Mouse (Mus musculus): ENCODE data around the gene Dnajc25. TPM values are rescaled to one million over a fixed set of nuclear protein-coding genes. Genes with fewer than 3 reads are reported as not detected.

Dnajc25 gene
- polyA plus RNA-seq, 1 experiment from 2014 or later = 16.6 TPM

DNA sequence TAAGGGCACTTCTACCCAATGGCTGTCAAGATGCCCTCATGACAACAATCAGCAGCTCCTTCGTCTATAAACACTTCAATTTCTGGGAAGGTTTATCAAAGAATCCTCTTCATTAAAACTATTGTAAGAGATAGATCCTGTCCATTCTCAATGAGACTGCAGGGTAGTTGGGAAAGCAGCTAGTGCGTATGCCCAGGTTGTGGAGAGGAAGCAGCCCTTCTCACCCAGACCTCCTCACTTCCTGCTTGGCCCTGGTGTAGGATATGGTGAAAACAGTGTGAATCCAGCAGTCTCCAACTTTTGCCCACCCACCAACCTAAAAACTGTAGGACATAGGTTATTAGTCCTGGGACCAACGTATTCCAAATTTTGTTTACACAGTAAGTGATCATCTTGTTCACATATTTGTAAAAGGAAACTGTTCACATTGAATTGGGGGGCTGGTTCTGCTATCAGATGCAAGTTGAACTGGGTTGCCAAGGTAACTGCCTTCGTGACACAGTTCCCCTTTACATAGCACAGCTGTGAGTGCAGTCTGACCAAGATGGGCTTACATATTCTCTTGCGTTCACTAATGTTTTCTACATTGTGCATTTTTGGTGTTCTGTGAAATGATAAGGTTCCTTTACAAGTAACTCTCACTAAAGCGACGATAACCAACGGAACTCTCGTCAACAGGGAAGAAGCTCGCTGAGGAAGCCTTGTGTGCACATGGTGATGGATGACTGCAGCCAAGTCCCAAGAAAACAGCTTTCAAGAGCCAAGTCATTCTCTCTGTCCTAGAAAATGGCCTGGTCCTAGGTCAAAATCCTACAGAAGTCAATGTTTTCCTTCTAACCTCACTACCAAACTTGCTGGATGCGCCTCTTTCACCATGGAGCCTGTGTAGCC is 45.8 kb downstream of the Dnajc25 start:
- H3K9ac ChIP-seq = no peak overlapping the region
- H3K4me1 ChIP-seq = peaks cover 12% of the 10 kb centered on the region
- no peak for ATAC-seq (ENCODE audit: low FRiP score, low read depth)
- H3K4me3 ChIP-seq = no peak overlapping the region
- H3K27me3 ChIP-seq = no peaks in the 10 kb centered on the region
- no peaks in the 10 kb centered on the region; the same call in 1 of the 2 replicates for H3K9me3 ChIP-seq
- 90% methylated on average over 11 of the region's 11 CpGs for WGBS
- peaks cover 46% of the 10 kb centered on the region for H3K36me3 ChIP-seq
- H3K4me2 ChIP-seq (replicated peaks) = no peak overlapping the region
- H3K27ac ChIP-seq = no peak overlapping the region

DNA sequence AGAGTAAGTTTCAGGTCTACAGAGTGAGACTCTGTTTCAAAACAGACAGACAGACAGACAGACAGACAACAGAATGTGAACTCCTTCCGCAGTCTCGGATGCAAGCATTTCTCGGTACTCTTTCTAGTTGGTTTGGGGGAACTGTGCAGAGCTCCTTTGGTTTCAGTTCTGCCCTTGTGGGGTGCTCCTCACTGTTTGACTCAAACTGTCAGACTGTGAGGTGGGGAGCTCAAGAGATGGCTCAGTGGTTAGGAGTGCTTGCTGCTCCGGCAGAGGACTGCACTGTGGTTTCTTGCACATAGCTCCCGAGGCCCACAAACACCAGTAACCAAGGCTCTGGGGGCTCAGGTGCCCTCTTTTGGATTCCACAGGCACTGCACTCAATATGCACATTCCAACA is 48.2 kb downstream of the Dnajc25 start:
- WGBS = 95% methylated on average over 5 of the region's 5 CpGs

DNA sequence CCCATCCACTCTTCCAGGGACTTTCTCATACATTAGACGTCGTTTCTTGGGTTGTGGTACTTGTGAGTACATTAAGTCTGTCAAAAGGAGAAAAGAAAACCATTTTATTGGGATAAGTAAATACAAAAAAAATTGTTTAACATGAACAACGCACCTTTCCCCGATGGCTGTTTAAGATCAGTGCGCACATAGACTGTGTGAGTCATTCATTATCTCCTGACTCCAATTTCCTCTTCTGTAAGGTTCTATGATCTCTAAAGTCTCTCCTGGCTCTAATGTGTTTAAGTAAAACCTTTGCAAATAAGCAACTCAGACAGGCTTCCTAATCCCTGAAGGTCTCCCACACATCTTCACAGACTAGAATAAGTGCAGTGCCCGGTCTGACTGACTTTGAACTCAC is 49.0 kb downstream of the Dnajc25 start:
- no peak overlapping the region for H3K9ac ChIP-seq
- no peak overlapping the region for H3K4me3 ChIP-seq
- peaks cover 37% of the 10 kb centered on the region for H3K36me3 ChIP-seq
- no peak overlapping the region for H3K27ac ChIP-seq
- H3K4me2 ChIP-seq (replicated peaks) = no peak overlapping the region
- no peaks in the 10 kb centered on the region for H3K4me1 ChIP-seq
- no peaks in the 10 kb centered on the region; the same call in 1 of the 2 replicates for H3K9me3 ChIP-seq
- 91% methylated on average over 6 of the region's 6 CpGs for WGBS
- no peaks in the 10 kb centered on the region for H3K27me3 ChIP-seq
- ATAC-seq (ENCODE audit: low FRiP score, low read depth) = no peak

More for the DNA sequence above, 48.2 kb downstream of the Dnajc25 start:
- Histone ChIP-seq H3K27ac (no peak overlapping the region), H3K27me3 (no peaks in the 10 kb centered on the region), H3K4me2 (replicated peaks) (no peak overlapping the region), H3K4me1 (no peaks in the 10 kb centered on the region), H3K36me3 (peaks cover 45% of the 10 kb centered on the region), H3K4me3 (no peak overlapping the region), H3K9me3 (no peaks in the 10 kb centered on the region; the same call in 1 of the 2 replicates), H3K9ac (no peak overlapping the region)
- no peak for ATAC-seq (ENCODE audit: low FRiP score, low read depth)

DNA sequence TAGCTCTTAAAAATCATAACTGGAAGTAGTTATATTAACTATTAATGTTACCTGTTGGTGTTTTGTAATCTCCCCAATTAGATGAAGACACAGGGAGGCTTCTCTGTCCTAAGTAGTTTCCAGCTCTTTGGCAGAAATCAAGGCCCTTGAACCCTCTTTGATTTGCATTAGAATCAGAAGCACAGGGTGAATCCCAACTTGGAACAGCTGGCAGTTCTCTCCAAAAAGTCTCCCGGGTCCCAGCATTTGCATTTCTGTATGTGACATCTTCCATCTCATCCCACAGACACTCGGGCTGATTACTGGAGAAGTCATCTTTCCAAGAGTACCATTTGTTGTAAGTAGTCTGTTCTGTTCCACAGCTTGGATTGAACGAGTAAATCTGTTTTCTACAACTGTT is 52.4 kb downstream of the Dnajc25 start:
- Histone ChIP-seq H3K4me1 (no peaks in the 10 kb centered on the region), H3K27me3 (no peaks in the 10 kb centered on the region), H3K4me3 (no peak overlapping the region), H3K36me3 (peaks cover 8% of the 10 kb centered on the region), H3K9me3 (no peaks in the 10 kb centered on the region; the same call in 1 of the 2 replicates), H3K27ac (no peak overlapping the region), H3K9ac (no peak overlapping the region), H3K4me2 (replicated peaks) (no peak overlapping the region)
- 44% methylated on average over 3 of the region's 3 CpGs for WGBS
- ATAC-seq (ENCODE audit: low FRiP score, low read depth) = no peak

DNA sequence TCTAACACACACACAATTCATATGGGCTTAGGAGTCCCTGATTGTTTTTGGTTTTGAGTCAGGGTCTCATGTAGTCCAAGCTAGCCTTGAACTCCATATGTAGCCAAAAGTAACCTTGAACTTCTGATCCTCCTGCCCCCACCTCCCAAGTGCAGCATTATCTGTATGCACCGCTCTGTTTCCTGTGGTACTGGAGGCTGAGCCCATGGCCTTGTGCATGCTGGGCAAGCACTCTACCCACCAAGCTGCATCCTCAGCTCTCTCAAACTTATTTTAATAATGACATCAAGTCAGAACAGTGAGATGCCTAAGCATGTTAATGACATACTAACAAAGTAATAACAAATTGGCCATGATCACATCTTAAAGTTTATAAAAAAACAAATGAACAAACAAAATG is 56.2 kb downstream of the Dnajc25 start:
- H3K27me3 ChIP-seq = no peaks in the 10 kb centered on the region
- no peak overlapping the region for H3K9ac ChIP-seq
- H3K4me1 ChIP-seq = no peaks in the 10 kb centered on the region
- H3K4me2 ChIP-seq (replicated peaks) = no peak overlapping the region
- no peak for ATAC-seq (ENCODE audit: low FRiP score, low read depth)
- H3K27ac ChIP-seq = no peak overlapping the region
- no peaks in the 10 kb centered on the region for H3K9me3 ChIP-seq
- 100% methylated on average over 1 of the region's 1 CpGs for WGBS
- no peaks in the 10 kb centered on the region for H3K36me3 ChIP-seq
- H3K4me3 ChIP-seq = no peak overlapping the region

DNA sequence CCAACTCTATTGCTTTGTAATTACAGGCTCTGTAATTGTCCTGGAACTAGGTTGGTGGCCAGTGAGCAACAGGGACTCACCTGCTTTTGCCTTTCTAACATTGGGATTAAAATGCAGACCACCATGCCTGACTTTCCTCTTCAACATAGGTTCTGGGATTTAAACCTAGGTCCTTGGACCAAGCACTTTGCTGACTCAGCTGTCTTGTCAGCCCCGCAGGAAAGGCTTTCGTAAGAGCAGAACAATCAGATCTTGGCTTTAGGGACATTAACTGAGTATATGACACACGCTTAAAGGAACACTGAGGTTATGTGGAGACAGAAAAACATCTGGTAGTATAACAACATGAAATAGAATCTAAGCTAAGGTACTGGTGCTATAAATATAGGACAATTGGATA is 63.1 kb downstream of the Dnajc25 start:
- 81% methylated on average over 3 of the region's 3 CpGs for WGBS
- no peak for ATAC-seq (ENCODE audit: low FRiP score, low read depth)

DNA sequence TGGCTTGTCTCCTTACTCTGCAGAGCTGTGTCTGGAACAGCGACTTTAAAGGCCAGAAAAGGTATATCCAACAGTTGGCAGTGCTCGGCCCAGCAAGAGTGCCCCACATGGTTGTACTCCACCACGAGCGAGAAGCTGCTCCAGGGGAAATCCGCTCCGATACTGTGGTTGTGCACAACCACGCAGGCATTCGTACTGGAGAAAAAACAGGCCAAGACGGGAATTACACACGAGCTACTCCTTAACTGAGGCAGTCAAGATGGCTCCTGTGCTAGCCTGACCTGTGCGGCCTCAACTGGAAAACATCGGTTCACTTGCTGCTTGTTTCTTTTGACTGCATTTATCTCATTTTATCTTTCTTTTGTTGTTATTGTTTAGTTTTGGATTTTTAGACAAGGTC is 67.7 kb downstream of the Dnajc25 start:
- no peak for ATAC-seq (ENCODE audit: low FRiP score, low read depth)
- Histone ChIP-seq H3K4me1 (no peaks in the 10 kb centered on the region), H3K36me3 (no peaks in the 10 kb centered on the region), H3K9me3 (no peaks in the 10 kb centered on the region), H3K4me2 (replicated peaks) (no peak overlapping the region), H3K27me3 (no peaks in the 10 kb centered on the region), H3K27ac (no peak overlapping the region), H3K9ac (no peak overlapping the region), H3K4me3 (no peak overlapping the region)
- WGBS = 77% methylated on average over 12 of the region's 12 CpGs

More for the DNA sequence above, 63.1 kb downstream of the Dnajc25 start:
- no peaks in the 10 kb centered on the region for H3K27me3 ChIP-seq
- H3K4me2 ChIP-seq (replicated peaks) = no peak overlapping the region
- H3K27ac ChIP-seq = no peak overlapping the region
- H3K36me3 ChIP-seq = no peaks in the 10 kb centered on the region
- no peak overlapping the region for H3K4me3 ChIP-seq
- no peak overlapping the region for H3K9ac ChIP-seq
- no peaks in the 10 kb centered on the region for H3K4me1 ChIP-seq
- no peaks in the 10 kb centered on the region for H3K9me3 ChIP-seq

DNA sequence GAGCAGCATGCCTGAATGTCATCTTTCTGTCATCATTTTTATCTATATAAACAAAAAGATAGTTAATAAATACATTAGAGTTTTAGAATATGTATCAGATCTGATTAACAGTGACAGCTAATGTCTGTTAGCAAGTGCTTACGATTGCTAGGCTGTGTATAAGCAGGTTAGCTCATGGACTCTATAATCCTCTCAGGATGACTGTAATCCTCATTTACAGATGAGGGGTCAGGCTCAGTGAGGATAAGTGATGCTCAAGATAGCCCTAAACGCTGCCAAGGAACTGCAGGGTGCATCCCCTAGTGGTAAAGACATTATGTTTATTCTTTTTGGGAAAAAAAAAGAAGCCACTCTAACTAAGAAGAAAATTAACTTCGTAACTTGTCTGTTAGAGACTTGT is 74.4 kb downstream of the Dnajc25 start:
- H3K27ac ChIP-seq = no peak overlapping the region
- H3K36me3 ChIP-seq = no peaks in the 10 kb centered on the region
- H3K4me1 ChIP-seq = no peaks in the 10 kb centered on the region
- no peak overlapping the region for H3K4me3 ChIP-seq
- no peaks in the 10 kb centered on the region for H3K9me3 ChIP-seq
- WGBS = 52% methylated on average over 3 of the region's 3 CpGs
- no peak for ATAC-seq (ENCODE audit: low FRiP score, low read depth)
- H3K27me3 ChIP-seq = no peaks in the 10 kb centered on the region
- H3K4me2 ChIP-seq (replicated peaks) = no peak overlapping the region
- no peak overlapping the region for H3K9ac ChIP-seq

Other genes starting within 250 kb of the Dnajc25 start
- not detected in 2 replicates for gene Olfr267, start 207.3 kb upstream of the Dnajc25 start, polyA plus RNA-seq (2015; fragmentation: Nextera tagmentation; extraction: Ambion mirVana)
- gene Ecpas, start 82.3 kb upstream of the Dnajc25 start, polyA plus RNA-seq (2015; fragmentation: Nextera tagmentation; extraction: Ambion mirVana) = 31.6 and 33.9 TPM in 2 replicates
- 1.1 and 1.2 TPM in 2 replicates for gene Zkscan16, start 51.4 kb upstream of the Dnajc25 start, polyA plus RNA-seq (2015; fragmentation: Nextera tagmentation; extraction: Ambion mirVana)
- gene Ptgr1, start 7.9 kb upstream of the Dnajc25 start, polyA plus RNA-seq (2015; fragmentation: Nextera tagmentation; extraction: Ambion mirVana) = 23.8 and 25.5 TPM in 2 replicates
- 19.3 and 20.3 TPM in 2 replicates for gene Gm20503, start 8.1 kb downstream of the Dnajc25 start, polyA plus RNA-seq (2015; fragmentation: Nextera tagmentation; extraction: Ambion mirVana)
- 193 and 195 TPM in 2 replicates for gene Gng10, start 40.0 kb downstream of the Dnajc25 start, polyA plus RNA-seq (2015; fragmentation: Nextera tagmentation; extraction: Ambion mirVana)
- not detected in 2 replicates for gene AI481877, start 143.9 kb downstream of the Dnajc25 start, polyA plus RNA-seq (2015; fragmentation: Nextera tagmentation; extraction: Ambion mirVana)
- 11.9 and 13.4 TPM in 2 replicates for gene Ugcg, start 194.2 kb downstream of the Dnajc25 start, polyA plus RNA-seq (2015; fragmentation: Nextera tagmentation; extraction: Ambion mirVana)

Data from limb, embryonic 13.5 days (tissue).